Mouse (Mus musculus) ZHBTc4 (cell line): ENCODE results near the gene Cdk19.
"Not testable (repeated sequence)": the region's sequence is repeated elsewhere in the genome, so short reads cannot be mapped to it uniquely, and the experiment has no call there.

Source experiments
- DNase-seq: peaks from one replicate; pipeline ENCODE4 v3.0.0-alpha.2; 2011; ENCODE audit warnings: low read depth, low spot score

Cdk19 gene

GRCm38 (mm10) chr10:40521579-40521978 is 182.2 kb downstream of the Cdk19 start:
- peak; percentile 25 for DNase-seq

DNA sequence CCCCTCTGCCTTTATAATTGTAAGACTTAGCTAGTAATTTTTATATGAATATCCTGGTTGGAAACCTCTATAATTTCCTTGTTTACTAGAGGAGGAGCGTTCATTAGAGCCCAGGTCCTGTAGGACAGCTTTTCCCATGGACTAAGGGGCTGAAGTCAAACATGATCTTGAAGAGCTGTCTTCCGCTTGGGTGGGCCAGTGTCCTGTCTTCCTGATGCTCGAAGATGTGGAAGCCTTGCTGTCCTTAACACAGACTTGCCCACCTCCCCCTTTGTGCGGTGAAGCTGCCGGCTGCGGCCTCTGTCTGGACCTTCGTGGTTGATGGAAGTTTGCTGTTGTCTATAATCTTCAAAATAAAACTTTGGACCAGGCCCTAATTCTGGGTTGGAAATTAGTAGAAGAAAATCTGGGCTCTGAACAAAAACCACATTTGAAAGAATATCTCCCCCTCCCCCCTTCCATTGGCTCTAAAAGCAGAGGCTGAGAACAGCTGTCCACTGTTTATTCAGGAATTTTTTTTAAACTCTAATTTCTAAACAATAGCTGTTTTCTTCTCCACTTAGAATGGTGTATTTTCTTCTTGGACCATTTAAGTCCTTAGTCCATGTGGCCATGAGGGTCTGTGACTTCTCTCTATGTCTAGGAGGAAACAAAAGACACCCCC is 184.1 kb downstream of the Cdk19 start:
- no peak for DNase-seq

GRCm38 (mm10) chr10:40524032-40524806 is 184.9 kb downstream of the Cdk19 start:
- DNase-seq = peak; percentile 43

- peak; percentile 70 for DNase-seq
Measured at GRCm38 (mm10) chr10:40524991-40525390, 185.6 kb downstream of the Cdk19 start.

DNA sequence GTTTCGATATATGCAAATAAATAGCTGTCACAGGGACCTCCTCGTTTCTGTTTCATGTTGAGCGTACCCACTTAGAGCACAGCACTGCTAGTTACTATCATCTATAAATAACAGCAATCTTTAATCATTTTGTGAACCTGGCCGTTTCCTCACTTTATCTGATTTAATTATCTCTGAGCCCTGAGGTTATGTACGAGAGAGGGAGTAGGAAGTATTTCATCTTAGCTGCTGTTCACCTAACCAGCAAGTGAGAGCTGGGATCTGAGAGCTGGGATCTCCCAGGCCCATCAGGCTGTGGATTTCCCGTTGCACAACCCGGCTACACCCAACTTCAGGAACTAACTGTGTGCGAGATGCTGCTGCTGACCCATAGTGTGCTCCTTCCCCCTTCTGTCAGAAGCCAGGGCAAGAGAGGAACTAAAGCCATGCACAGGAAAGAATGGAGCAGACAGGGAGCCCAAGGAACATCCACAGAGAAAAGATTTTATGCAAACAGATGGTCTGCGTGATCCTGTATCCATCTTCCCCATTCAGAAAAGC is 186.3 kb downstream of the Cdk19 start:
- no peak for DNase-seq

- no peak for DNase-seq
Measured at GRCm38 (mm10) chr10:40526301-40526761, 187.0 kb downstream of the Cdk19 start.

GRCm38 (mm10) chr10:40526986-40527385 is 187.6 kb downstream of the Cdk19 start:
- DNase-seq = no peak

DNA sequence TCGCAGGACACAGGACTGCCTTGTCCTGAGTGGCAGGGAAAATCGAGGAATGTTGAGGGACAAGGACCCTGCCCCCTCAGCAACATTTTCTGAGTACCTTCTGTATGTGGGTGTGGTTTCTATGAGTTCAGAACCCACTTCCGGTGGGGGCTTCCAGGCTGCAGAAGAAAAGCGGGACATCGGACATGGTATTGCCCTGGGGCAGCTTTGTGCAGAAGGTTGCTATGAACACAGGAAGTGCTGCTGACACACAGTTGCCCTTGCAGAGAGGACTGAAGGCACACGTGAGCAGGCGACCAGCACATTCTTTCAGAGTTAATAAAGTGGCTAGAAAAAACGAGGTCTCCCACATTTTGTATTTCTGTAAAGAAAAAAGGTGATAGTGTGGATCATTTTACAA is 188.2 kb downstream of the Cdk19 start:
- DNase-seq = no peak

DNA sequence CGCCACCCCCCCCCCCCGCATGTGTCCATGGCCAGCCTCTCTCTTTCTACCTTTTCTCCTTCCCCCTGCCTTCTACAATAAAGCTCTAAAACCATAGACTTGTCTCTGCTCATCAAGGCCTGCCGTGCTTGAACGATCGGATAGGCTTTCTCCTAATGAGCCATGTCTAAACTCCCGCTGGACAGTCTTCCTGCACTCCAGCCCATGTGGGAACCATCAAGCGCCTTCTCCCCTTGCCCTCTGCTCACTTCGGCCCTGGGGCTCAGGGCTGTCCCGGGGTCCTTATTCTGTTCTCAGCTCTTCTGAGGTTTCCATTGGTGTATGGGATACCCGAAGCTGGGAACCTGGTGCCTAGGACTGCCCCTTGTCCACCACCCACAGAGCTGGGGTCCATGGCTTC is 189.3 kb downstream of the Cdk19 start:
- no peak for DNase-seq

DNA sequence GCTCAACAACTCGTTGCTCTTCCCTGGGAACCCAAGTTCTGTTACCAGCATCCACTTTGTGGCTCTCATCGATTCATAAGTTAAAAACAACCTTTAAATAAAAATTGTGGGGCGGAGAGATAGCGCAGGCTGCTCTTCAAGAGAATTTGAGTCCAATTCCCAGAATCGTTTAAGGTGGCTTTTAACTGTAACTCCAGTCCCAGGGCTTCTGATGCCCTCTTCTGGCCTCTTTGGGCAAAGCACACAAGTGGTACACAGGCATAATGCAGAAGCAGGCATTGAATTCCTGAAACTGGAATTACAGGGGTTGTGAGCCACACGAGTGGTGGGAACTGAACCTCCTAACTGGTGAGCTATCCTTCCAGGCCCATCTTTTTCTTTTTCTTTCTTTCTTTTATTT is 190.3 kb downstream of the Cdk19 start:
- DNase-seq = peak; percentile 74

DNA sequence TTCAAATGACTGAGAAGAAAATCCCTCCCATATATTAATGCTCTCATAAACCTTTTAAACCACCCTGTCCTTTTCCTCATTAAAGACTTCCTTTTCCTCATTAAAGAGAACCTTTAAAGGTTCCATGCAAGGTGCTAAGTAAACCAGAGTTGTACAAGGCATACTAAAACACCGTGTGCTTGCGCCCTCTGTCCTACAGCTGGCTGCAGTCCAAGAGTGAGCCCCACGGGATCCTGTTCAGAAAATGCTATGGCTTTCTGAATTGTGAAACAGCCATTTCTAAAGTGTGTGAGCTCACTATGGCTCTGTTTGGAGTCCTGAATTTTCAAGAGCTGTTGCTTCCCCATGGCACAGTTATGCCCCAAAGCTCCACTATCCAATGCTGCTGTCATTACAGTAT is 191.3 kb downstream of the Cdk19 start:
- no peak for DNase-seq

DNA sequence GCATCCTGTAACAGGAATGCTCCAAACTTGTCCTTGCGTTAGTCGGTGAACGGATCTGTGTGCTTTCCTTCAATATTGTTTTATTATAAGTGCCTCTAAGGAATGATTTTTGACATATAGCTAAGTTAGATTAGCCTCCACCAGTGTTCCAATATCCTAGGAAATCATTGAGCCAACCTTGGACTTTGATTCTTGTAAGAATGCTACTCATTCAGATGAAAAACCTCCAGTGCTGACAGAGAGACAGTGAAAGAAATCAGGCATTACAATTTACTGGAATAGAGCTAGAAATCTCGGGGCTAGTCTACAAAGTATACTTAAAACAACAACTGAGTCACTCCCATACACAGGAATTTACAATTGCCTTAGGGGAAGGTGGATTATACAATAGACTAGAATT is 193.2 kb downstream of the Cdk19 start:
- DNase-seq = not testable (repeated sequence)
